Mouse (Mus musculus): Measurements from ENCODE around the gene Rtn1. TPM values are rescaled to one million over a fixed set of nuclear protein-coding genes. Genes with fewer than 3 reads are reported as not detected.

Gene Rtn1
- total RNA-seq, 2 experiments from 2014 or later, result 1,828 to 1,865 TPM

DNA sequence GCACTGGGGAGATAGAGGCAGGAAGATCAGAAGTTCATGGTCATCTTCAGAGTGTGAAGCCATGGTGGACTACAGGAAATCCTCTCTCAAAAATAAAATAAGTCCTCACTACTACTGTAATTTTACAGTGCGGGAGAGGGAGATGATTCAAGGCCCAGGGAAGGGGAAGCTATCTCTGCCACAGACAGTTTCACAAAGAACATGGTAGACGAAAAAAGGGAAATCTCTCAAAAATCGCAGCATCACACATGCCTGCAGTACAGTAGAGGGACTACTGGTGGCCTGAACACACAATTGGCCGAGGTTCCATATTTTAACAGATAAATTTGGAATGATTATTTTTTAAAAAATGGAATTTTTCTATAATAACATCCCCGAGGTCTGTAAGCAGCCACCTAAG lies 20.0 kb downstream of the Rtn1 start:
- no peak for DNase-seq (ENCODE audit: extremely low spot score in 1 of 2, low spot score in 2 of 2)
- intact Hi-C loops (cut with DNase I), result no loop called here

DNA sequence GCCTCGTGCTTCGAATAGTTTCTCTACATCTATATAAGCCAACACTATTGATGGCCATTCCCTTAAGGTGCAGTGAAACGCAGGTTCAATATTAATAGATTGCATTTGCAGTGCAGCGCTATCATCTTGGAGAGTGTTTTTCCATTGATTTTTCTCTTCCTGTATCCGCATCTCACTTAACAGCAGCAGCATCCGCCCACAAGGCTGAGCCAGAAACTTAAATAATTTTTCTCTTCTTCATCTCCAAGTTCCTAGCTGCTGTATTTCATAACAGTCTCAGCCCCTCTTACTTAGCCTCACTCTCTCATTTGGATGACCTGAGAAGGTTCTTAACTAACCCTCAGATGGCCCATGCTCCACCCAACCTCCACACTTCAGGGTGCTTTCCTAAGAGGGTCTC lies 20.7 kb downstream of the Rtn1 start:
- DNase-seq (ENCODE audit: extremely low spot score in 1 of 2, low spot score in 2 of 2), result no peak
- intact Hi-C loops (cut with DNase I), result no loop called here

DNA sequence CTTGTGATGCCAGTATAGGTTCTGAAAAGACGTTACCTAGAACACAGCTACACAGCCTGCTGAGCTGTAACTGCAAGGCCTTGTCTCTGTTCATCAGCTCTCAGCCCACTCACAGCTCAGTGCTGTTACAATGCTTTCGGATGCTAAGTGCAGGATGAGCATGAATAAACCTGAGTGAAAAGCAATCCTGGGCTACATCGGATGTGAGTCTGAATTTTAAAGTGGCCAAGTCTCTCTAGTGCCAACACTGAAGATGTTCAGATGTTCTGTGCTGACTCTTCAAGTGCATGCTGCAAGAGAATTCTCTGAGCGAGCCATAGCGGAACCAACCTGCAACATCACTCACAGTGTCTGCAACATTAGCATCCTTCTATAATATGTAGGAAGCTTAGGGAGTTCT lies 32.5 kb downstream of the Rtn1 start:
- DNase-seq (ENCODE audit: extremely low spot score in 1 of 2, low spot score in 2 of 2), result no peak
- intact Hi-C loops (cut with DNase I), result no loop called here

DNA sequence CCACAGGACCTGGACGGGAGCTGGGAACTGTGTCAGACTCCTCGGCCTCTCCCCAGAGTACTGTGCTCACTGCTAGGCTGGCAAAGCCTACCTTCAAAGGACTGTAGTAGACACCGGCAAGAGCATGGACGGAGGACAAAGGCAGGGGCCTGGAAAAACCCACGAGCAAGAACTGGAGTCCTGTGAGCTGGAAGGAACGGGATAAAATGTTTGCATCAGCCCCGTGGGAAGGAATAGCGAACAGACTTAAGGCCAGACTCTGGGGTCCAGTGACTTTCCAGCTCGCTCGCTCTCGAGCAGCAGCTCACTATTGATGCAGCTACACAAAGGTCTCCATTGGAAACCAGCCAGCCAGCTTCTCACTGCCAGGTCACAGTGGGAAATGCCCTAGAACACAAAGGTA lies 34.0 kb downstream of the Rtn1 start:
- no peak for DNase-seq (ENCODE audit: extremely low spot score in 1 of 2, low spot score in 2 of 2)
- intact Hi-C loops (cut with DNase I), result no loop called here

GRCm38 (mm10) chr12:72373916-72374615 lies 34.8 kb downstream of the Rtn1 start:
- intact Hi-C loops (cut with DNase I), result no loop called here
- no peak for DNase-seq (ENCODE audit: extremely low spot score in 1 of 2, low spot score in 2 of 2)

GRCm38 (mm10) chr12:72370081-72370480 lies 38.8 kb downstream of the Rtn1 start:
- DNase-seq (ENCODE audit: extremely low spot score in 1 of 2, low spot score in 2 of 2), result no peak
- intact Hi-C loops (cut with DNase I), result no loop called here

DNA sequence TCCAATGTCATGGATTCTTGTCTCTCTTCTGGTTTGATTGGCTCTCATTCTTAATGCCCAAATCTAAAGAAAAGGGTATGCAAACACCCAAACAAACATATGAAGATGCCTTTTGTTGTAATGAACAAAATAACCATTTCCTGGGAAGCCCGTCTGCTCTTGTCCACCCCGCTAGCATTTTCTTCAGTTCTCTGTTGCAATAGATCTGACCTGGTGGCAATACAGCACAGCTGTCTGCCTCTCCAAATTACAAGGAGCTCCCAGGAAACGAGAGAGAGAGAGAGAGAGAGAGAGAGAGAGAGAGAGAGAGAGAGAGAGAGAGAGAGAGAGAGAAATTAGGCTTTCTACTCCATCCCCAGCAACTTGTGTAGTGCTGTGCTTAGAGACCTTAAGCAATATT lies 42.1 kb downstream of the Rtn1 start:
- DNase-seq (ENCODE audit: extremely low spot score in 1 of 2, low spot score in 2 of 2), result no peak
- intact Hi-C loops (cut with DNase I), result no loop called here

DNA sequence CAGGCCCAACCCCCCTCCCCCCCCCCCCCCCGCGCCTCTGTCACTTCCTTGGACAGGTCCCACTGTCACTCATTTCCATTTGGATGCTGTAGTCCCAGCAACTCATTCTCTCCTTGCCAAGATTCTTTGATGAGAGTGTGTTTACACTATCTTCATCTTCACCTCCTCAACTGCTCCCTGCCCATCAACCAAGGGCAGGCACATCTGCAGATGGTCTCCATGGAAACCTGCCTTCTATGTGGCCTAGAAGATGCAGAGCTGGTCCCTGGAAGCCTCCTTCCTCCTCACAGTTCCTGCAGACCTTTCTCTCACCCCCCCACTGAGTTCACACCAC lies 42.8 kb downstream of the Rtn1 start:
- DNase-seq (ENCODE audit: extremely low spot score in 1 of 2, low spot score in 2 of 2), result no peak
- intact Hi-C loops (cut with DNase I), result no loop called here

GRCm38 (mm10) chr12:72365231-72366103 lies 43.4 kb downstream of the Rtn1 start:
- intact Hi-C loops (cut with DNase I), result no loop called here
- no peak for DNase-seq (ENCODE audit: extremely low spot score in 1 of 2, low spot score in 2 of 2)

- no peak for DNase-seq (ENCODE audit: extremely low spot score in 1 of 2, low spot score in 2 of 2)
- intact Hi-C loops (cut with DNase I), result no loop called here
Measured at GRCm38 (mm10) chr12:72364543-72364942, 44.3 kb downstream of the Rtn1 start.

DNA sequence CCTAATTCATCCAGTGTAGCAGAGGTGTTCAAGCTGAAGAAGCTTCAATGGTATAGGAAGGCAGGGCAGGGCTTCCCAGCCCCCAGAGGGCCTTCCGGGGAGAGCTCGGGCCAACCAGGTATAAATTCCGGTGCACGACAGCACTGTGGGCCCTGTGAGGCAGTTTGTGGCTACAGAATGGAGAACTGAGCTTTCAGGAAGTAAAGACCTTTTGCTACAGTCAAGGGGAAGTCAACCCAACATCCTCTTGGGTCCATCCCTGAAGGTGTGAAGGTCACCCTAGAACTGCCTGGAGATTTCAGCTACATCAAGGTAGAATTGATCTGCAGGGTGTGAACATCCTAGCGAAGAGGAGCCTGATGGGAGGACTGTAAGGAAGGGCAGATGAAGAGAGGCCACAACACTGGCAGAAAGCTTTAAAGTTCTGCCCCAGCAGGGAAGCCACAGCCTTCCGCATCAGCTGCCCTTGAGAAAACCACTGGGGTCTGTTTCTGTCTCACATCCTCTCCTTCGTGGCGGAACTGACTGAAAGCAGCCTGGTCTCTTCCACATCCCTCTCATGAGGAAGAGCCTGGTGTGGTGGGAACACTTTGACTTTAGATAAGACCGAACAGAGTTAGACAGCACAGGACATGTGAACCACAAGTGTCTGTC lies 47.0 kb downstream of the Rtn1 start:
- DNase-seq (ENCODE audit: extremely low spot score in 1 of 2, low spot score in 2 of 2), result no peak
- intact Hi-C loops (cut with DNase I), result no loop called here

DNA sequence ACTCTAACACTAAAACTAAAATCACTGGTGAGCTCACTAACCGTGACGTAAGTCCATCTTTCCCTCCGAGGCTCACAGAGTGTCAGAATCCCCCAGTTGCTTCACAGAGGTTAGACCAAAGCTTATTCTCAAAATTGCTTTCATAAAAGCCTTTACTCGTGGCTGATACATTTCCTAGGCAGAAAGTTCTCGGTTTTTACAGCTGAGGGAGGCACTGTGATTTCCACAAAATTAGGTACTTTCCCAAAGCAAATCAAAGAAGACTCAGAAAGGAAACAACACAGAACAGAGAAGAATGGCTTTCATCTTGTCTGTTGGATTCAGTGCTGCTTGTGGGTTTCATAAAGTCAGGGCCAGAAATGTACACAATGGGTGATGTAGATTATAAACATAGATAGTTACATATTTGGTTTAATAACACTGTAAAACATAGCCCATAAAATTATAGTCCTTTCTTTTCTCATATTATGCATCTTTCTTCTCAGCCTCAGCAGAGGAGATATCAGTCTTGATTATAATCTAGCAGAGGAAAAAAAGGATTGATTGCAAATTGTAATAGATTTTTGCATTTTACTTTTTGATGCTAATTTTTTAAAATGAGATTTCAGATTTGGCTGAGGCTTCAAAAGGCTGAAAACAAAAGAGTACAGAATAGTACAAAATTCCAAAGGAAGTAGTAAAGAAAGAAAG lies 47.8 kb downstream of the Rtn1 start:
- DNase-seq (ENCODE audit: extremely low spot score in 1 of 2, low spot score in 2 of 2), result no peak
- intact Hi-C loops (cut with DNase I), result no loop called here

GRCm38 (mm10) chr12:72359903-72360302 lies 49.0 kb downstream of the Rtn1 start:
- intact Hi-C loops (cut with DNase I), result no loop called here
- DNase-seq (ENCODE audit: extremely low spot score in 1 of 2, low spot score in 2 of 2), result no peak

DNA sequence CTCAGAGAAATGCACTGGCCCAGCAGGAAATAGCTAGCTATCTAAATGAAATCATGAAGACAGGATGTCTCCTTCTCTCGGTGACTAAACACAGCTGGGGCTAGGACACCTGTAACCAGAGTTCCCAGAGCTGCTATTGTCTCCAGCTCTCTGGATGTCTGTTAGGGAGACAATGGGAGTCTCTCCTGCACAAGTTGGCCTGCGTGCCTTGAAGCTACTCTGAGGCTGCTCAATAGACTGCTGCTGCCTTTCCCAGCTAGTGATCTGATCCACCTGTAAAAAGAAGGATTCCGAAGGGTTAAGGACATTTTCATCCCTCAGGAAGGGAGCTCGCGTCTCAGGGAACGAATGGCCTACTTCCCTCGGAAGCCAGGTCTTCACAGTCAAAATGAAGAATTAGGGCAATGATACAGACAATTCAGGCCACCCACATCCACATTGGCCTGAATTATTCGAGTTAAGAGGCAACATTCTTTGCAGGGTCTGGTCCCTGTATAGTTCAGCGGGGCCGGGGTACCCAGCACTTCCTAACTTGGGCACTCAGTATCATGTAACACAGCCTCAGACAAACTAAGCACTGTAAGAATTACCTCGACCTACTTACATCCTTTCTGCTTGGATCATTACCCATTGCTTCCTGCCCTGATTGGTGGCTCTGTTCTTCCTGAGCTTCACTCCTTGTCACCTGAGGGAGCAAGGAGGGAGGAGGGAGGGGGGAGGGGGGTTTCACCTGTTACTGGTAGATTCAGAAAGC lies 51.0 kb downstream of the Rtn1 start:
- no peak for DNase-seq (ENCODE audit: extremely low spot score in 1 of 2, low spot score in 2 of 2)
- intact Hi-C loops (cut with DNase I), result no loop called here

- DNase-seq (ENCODE audit: extremely low spot score in 1 of 2, low spot score in 2 of 2), result no peak
- intact Hi-C loops (cut with DNase I), result no loop called here
Measured at GRCm38 (mm10) chr12:72354241-72354640, 54.6 kb downstream of the Rtn1 start.

DNA sequence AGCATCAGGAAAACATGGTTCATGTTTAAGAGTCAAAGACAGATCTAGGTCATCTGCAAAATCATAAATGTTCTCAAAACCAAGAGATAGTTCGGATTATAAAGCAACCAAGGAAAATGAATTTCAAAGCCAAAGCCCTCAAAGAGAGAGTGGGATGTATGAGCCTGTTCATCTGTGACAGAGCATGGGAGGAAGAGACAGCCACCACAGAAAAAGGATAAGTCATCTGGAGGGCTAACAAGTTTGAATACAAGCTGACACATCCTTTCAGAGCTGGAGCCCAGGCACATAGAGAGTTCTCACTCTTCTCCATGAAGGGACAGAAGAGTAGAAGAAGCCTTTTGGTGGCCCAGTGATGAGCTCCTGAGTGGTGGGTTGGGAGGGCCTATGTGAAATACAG lies 55.3 kb downstream of the Rtn1 start:
- intact Hi-C loops (cut with DNase I), result no loop called here
- DNase-seq (ENCODE audit: extremely low spot score in 1 of 2, low spot score in 2 of 2), result no peak

DNA sequence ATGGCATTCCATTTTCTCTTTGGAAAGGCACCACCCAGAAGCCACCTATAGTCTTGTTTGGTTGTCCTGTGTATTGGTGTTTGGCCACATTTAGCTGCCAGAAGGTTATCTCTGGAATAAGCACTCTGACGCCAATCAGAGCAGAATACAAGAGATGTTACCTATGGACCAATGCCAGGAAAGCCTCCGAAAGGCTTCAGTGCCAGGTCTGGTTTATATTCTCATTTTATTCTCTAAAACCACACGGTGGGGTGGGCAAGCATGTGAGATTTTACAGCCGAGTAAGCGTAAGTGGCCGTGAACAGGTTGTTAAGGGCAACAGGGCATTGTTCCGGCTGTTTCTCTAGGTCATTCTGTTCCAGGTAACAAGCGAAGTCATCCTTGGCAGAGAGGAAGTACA lies 60.3 kb downstream of the Rtn1 start:
- DNase-seq (ENCODE audit: extremely low spot score in 1 of 2, low spot score in 2 of 2), result no peak
- intact Hi-C loops (cut with DNase I), result no loop called here

DNA sequence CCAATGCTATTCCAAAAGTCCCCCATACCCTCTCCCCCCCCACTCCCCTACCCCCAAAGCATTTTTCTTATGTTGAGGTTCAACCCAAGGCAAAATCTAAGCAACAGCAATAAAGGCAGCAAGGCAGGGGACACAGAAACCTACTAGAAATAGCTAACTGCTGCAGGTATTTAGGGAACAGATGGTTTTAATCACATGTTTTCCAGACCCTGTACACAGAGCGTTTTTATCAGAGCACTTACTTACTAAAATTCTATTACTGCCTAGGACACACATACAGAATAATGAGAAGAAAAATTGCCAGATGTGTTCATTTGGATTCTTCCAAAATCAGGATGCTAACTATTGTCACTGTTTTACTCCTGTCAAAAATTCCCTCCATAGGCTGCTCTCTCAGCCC lies 61.7 kb downstream of the Rtn1 start:
- intact Hi-C loops (cut with DNase I), result no loop called here
- DNase-seq (ENCODE audit: extremely low spot score in 1 of 2, low spot score in 2 of 2), result no peak

DNA sequence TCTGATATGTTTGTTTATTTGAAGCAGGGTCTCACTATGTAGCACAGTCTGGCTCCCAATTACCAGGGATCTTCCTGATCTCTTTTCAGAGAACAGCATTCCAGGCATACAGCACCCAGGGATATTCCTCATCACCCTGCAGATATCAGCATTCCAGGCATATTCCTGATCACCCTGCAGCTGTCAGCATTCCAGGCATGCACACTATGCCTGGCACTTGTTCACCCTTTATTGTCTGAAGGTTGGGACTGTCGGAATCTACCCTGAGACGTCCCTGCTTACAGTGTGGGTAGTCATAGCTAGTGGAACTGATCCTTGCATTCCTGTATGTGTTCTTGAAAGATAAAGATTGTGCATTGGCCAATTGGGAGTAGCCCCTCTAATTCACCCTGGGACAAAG lies 65.2 kb downstream of the Rtn1 start:
- intact Hi-C loops (cut with DNase I), result no loop called here
- no peak for DNase-seq (ENCODE audit: extremely low spot score in 1 of 2, low spot score in 2 of 2)
